Mouse (Mus musculus) ES-E14 (cell line): ENCODE measurements at regions not wholly inside any gene's neighbourhood (a gene's known extent, or its start where the extent isn't known, plus 50 kb on each side); places are given as distances from the start of the nearest gene placed in this dataset.

Source experiments
- CHD2 ChIP-seq: IDR thresholded peaks from 2 replicates; pipeline ENCODE4 v1.6.1; 2014; ENCODE audit warnings: mild to moderate bottlenecking, low read depth, low read length, inconsistent platforms
- MAFK ChIP-seq: IDR thresholded peaks from 2 replicates; pipeline ENCODE4 v1.6.1; 2014; ENCODE audit warnings: mild to moderate bottlenecking, low read depth, low read length, inconsistent platforms; ENCODE audit not compliant: insufficient read depth

DNA sequence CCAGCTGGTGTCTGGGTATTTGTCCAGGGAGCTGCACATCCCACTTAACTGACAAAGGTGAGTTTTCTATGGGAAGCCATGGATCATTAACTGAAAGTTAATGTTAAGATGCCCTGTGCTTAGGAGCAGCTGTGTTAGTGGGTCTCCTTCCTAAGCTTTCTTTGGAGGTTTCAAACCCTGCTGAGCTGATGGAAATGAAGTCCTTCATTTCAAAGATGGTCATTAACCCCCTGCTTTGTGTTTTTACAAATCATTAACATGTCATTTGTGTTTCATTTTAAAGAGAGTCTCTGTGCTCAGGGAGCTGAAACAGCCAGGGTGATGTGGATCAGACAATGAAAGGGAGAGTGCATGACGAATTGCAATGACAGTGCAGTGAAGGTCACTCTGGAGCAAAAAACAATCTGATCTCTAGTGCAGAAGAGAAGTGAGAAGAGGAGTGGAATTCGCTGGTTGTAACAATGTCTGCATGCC lies 441.1 kb upstream of the Cblb start:
- TF ChIP-seq CHD2 (no peak), MAFK (no peak)
